Mouse (Mus musculus): ENCODE data around the gene Glrx2. TPM values are rescaled to one million over a fixed set of nuclear protein-coding genes. Genes with fewer than 3 reads are reported as not detected.

Glrx2 gene
- polyA plus RNA-seq, 1 experiment from 2014 or later: 79.4 TPM

DNA sequence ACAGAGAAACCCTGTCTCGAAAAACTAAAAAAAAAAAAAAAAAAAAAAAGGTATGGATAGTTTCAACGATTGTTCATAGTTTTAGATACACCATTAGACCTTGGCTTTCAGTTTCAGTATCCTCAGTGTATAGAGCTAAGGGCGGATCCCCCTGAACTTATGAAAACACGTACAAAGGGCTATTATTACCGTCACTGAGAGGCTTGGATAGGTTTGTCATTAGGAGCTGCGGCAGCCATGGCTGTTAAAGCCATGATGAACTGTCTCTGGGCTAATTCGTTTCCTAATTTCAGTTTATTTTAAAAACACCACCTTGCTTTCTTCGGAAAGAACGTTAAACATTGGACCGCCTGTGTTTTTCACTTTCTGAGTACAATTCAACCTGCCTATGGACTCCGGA is 22.7 kb downstream of the Glrx2 start:
- DNase-seq (ENCODE audit: low spot score): no peak
- Histone ChIP-seq H3K27me3 (ENCODE audit: control insufficient read depth, insufficient read depth, low read length) (no peaks in the 10 kb centered on the region), H3K9me3 (ENCODE audit: control insufficient read depth, low read length) (no peaks in the 10 kb centered on the region), H3K4me2 (ENCODE audit: low read depth, severe bottlenecking) (peak overlapping the region; percentile 71), H3K36me3 (ENCODE audit: control insufficient read depth, insufficient read depth, low read length) (peaks cover 2% of the 10 kb centered on the region; the same call in 1 of the 2 replicates), H3K4me1 (ENCODE audit: control insufficient read depth, insufficient read depth, low read length) (no peaks in the 10 kb centered on the region), H3K9ac (ENCODE audit: low read length) (no peak overlapping the region; the same call in 1 of the 2 replicates), H3K4me3 (ENCODE audit: low read depth, low read length) (peak overlapping the region; percentile 70), H3K27ac (replicated peaks; ENCODE audit: low read depth, low read length) (no peak overlapping the region)
- WGBS: 33% methylated on average over 11 of the region's 11 CpGs
- ATAC-seq (ENCODE audit: insufficient number of reproducible peaks, low FRiP score, low TSS enrichment, low read depth): no peak

- WGBS: under 1% methylated on average over 59 of the region's 71 CpGs
- H3K36me3 ChIP-seq (ENCODE audit: control insufficient read depth, insufficient read depth, low read length): peaks cover 2% of the 10 kb centered on the region; the same call in 1 of the 2 replicates
- H3K27me3 ChIP-seq (ENCODE audit: control insufficient read depth, insufficient read depth, low read length): no peaks in the 10 kb centered on the region
- no peaks in the 10 kb centered on the region for H3K9me3 ChIP-seq (ENCODE audit: control insufficient read depth, low read length)
- no peaks in the 10 kb centered on the region for H3K4me1 ChIP-seq (ENCODE audit: control insufficient read depth, insufficient read depth, low read length)
- DNase-seq (ENCODE audit: low spot score): peak; percentile 89
- ATAC-seq (ENCODE audit: insufficient number of reproducible peaks, low FRiP score, low TSS enrichment, low read depth): peak; percentile 90
- peak overlapping the region; percentile 47; the same call in 1 of the 2 replicates for H3K27ac ChIP-seq (replicated peaks; ENCODE audit: low read depth, low read length)
- peak overlapping the region; percentile 70 for H3K4me3 ChIP-seq (ENCODE audit: low read depth, low read length)
- peak overlapping the region; percentile 71 for H3K4me2 ChIP-seq (ENCODE audit: low read depth, severe bottlenecking)
- H3K9ac ChIP-seq (ENCODE audit: low read length): peak overlapping the region; percentile 83
Measured at GRCm38 (mm10) chr1:143739361-143740350, 23.5 kb downstream of the Glrx2 start.

DNA sequence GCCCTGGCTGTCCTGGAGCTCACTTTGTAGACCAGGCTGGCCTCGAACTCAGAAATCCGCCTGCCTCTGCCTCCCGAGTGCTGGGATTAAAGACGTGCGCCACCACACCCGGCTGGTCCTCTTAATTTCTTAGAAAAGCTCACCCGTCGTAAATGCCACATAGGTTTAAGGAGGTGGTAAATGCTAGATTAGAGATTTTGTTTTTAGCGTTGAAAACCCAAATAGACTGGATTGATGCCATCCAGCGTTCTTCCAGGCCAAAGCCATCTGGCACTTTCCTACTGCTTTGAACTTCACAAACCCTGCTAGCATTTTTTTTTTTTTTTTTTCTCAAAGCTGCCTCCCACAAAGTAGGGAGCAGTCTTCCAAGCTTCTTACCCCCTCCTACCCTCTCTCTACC is 24.4 kb downstream of the Glrx2 start:
- no peak for DNase-seq (ENCODE audit: low spot score)
- no peaks in the 10 kb centered on the region for H3K9me3 ChIP-seq (ENCODE audit: control insufficient read depth, low read length)
- no peak overlapping the region for H3K27ac ChIP-seq (replicated peaks; ENCODE audit: low read depth, low read length)
- no peak overlapping the region for H3K4me3 ChIP-seq (ENCODE audit: low read depth, low read length)
- WGBS: 89% methylated on average over 9 of the region's 10 CpGs
- peaks cover 2% of the 10 kb centered on the region; the same call in 1 of the 2 replicates for H3K36me3 ChIP-seq (ENCODE audit: control insufficient read depth, insufficient read depth, low read length)
- H3K4me1 ChIP-seq (ENCODE audit: control insufficient read depth, insufficient read depth, low read length): no peaks in the 10 kb centered on the region
- H3K4me2 ChIP-seq (ENCODE audit: low read depth, severe bottlenecking): no peak overlapping the region
- no peak overlapping the region for H3K9ac ChIP-seq (ENCODE audit: low read length)
- no peak for ATAC-seq (ENCODE audit: insufficient number of reproducible peaks, low FRiP score, low TSS enrichment, low read depth)
- H3K27me3 ChIP-seq (ENCODE audit: control insufficient read depth, insufficient read depth, low read length): no peaks in the 10 kb centered on the region

- ATAC-seq (ENCODE audit: insufficient number of reproducible peaks, low FRiP score, low TSS enrichment, low read depth): no peak
- Histone ChIP-seq H3K36me3 (ENCODE audit: control insufficient read depth, insufficient read depth, low read length) (peaks cover 2% of the 10 kb centered on the region; the same call in 1 of the 2 replicates), H3K4me1 (ENCODE audit: control insufficient read depth, insufficient read depth, low read length) (no peaks in the 10 kb centered on the region), H3K4me2 (ENCODE audit: low read depth, severe bottlenecking) (no peak overlapping the region), H3K27ac (replicated peaks; ENCODE audit: low read depth, low read length) (no peak overlapping the region), H3K4me3 (ENCODE audit: low read depth, low read length) (no peak overlapping the region), H3K27me3 (ENCODE audit: control insufficient read depth, insufficient read depth, low read length) (no peaks in the 10 kb centered on the region), H3K9me3 (ENCODE audit: control insufficient read depth, low read length) (no peaks in the 10 kb centered on the region), H3K9ac (ENCODE audit: low read length) (no peak overlapping the region)
- WGBS: 93% methylated on average over 5 of the region's 5 CpGs
- DNase-seq (ENCODE audit: low spot score): no peak
Measured at GRCm38 (mm10) chr1:143741331-143741730, 25.2 kb downstream of the Glrx2 start.

DNA sequence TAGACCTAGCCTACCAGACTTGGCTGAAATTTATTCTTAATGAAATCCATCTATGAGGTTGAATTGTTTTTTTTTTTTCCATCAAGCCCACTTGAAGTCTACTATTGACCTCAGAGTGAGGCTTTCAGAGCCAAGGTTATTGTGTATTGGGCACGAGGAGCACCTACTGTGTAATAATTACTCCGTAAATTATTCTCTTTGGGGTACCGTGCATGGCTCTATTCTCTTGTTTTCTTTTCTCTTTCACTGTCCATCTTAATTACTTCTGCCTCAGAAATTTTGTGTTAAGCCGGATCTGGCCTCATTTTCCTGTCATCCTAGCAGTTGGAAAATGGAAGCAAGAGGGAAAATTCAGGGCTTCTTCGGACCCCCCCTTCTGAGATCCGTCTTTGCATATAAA is 26.0 kb downstream of the Glrx2 start:
- 89% methylated on average over 6 of the region's 6 CpGs for WGBS
- no peaks in the 10 kb centered on the region for H3K4me1 ChIP-seq (ENCODE audit: control insufficient read depth, insufficient read depth, low read length)
- no peak overlapping the region for H3K4me3 ChIP-seq (ENCODE audit: low read depth, low read length)
- no peak overlapping the region for H3K4me2 ChIP-seq (ENCODE audit: low read depth, severe bottlenecking)
- H3K36me3 ChIP-seq (ENCODE audit: control insufficient read depth, insufficient read depth, low read length): peaks cover 2% of the 10 kb centered on the region; the same call in 1 of the 2 replicates
- no peaks in the 10 kb centered on the region for H3K9me3 ChIP-seq (ENCODE audit: control insufficient read depth, low read length)
- ATAC-seq (ENCODE audit: insufficient number of reproducible peaks, low FRiP score, low TSS enrichment, low read depth) (no peak), DNase-seq (ENCODE audit: low spot score) (no peak)
- H3K9ac ChIP-seq (ENCODE audit: low read length): no peak overlapping the region
- H3K27ac ChIP-seq (replicated peaks; ENCODE audit: low read depth, low read length): no peak overlapping the region
- H3K27me3 ChIP-seq (ENCODE audit: control insufficient read depth, insufficient read depth, low read length): no peaks in the 10 kb centered on the region

DNA sequence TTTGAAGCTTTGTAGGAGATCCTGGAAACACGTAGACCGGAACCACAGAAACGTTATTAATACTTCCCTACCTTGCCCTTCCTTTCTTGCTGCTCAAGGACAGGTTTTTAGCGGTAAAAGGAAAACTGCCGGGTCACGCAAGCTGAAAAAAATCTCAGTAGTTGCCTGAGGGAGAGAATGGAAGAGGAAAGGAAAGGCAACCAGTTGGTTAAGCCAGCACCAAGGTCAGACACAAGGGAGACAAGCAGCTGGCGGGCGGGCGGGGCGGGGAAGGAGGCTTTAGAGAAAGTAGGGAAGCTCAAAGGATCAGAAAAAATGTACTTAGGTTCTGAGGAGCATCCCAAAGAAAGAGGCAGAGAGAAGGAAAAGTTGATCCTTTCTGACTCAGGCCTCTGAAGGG is 29.7 kb downstream of the Glrx2 start:
- no peak for DNase-seq (ENCODE audit: low spot score)
- 87% methylated on average over 10 of the region's 10 CpGs for WGBS
- ATAC-seq (ENCODE audit: insufficient number of reproducible peaks, low FRiP score, low TSS enrichment, low read depth): no peak

GRCm38 (mm10) chr1:143762159-143762558 is 46.0 kb downstream of the Glrx2 start:
- ATAC-seq (ENCODE audit: insufficient number of reproducible peaks, low FRiP score, low TSS enrichment, low read depth): no peak
- no peak overlapping the region for H3K27ac ChIP-seq (replicated peaks; ENCODE audit: low read depth, low read length)
- WGBS: 95% methylated on average over 8 of the region's 8 CpGs
- no peaks in the 10 kb centered on the region for H3K27me3 ChIP-seq (ENCODE audit: control insufficient read depth, insufficient read depth, low read length)
- H3K4me2 ChIP-seq (ENCODE audit: low read depth, severe bottlenecking): no peak overlapping the region
- no peaks in the 10 kb centered on the region for H3K4me1 ChIP-seq (ENCODE audit: control insufficient read depth, insufficient read depth, low read length)
- H3K36me3 ChIP-seq (ENCODE audit: control insufficient read depth, insufficient read depth, low read length): no peaks in the 10 kb centered on the region; the same call in 1 of the 2 replicates
- no peak for DNase-seq (ENCODE audit: low spot score)
- no peak overlapping the region for H3K9ac ChIP-seq (ENCODE audit: low read length)
- H3K9me3 ChIP-seq (ENCODE audit: control insufficient read depth, low read length): no peaks in the 10 kb centered on the region
- no peak overlapping the region for H3K4me3 ChIP-seq (ENCODE audit: low read depth, low read length)

More for the DNA sequence above, 29.7 kb downstream of the Glrx2 start:
- Histone ChIP-seq H3K4me1 (ENCODE audit: control insufficient read depth, insufficient read depth, low read length) (no peaks in the 10 kb centered on the region), H3K9me3 (ENCODE audit: control insufficient read depth, low read length) (no peaks in the 10 kb centered on the region), H3K9ac (ENCODE audit: low read length) (no peak overlapping the region), H3K36me3 (ENCODE audit: control insufficient read depth, insufficient read depth, low read length) (peaks cover 2% of the 10 kb centered on the region; the same call in 1 of the 2 replicates), H3K4me2 (ENCODE audit: low read depth, severe bottlenecking) (no peak overlapping the region), H3K27ac (replicated peaks; ENCODE audit: low read depth, low read length) (no peak overlapping the region), H3K27me3 (ENCODE audit: control insufficient read depth, insufficient read depth, low read length) (no peaks in the 10 kb centered on the region), H3K4me3 (ENCODE audit: low read depth, low read length) (no peak overlapping the region)

GRCm38 (mm10) chr1:143764443-143764842 is 48.3 kb downstream of the Glrx2 start:
- H3K27ac ChIP-seq (replicated peaks; ENCODE audit: low read depth, low read length): no peak overlapping the region
- no peak for DNase-seq (ENCODE audit: low spot score)
- ATAC-seq (ENCODE audit: insufficient number of reproducible peaks, low FRiP score, low TSS enrichment, low read depth): no peak
- no peaks in the 10 kb centered on the region; the same call in 1 of the 2 replicates for H3K36me3 ChIP-seq (ENCODE audit: control insufficient read depth, insufficient read depth, low read length)
- 94% methylated on average over 1 of the region's 1 CpGs for WGBS
- no peaks in the 10 kb centered on the region for H3K4me1 ChIP-seq (ENCODE audit: control insufficient read depth, insufficient read depth, low read length)
- H3K4me3 ChIP-seq (ENCODE audit: low read depth, low read length): no peak overlapping the region
- no peak overlapping the region for H3K4me2 ChIP-seq (ENCODE audit: low read depth, severe bottlenecking)
- H3K9me3 ChIP-seq (ENCODE audit: control insufficient read depth, low read length): no peaks in the 10 kb centered on the region
- H3K27me3 ChIP-seq (ENCODE audit: control insufficient read depth, insufficient read depth, low read length): no peaks in the 10 kb centered on the region
- no peak overlapping the region for H3K9ac ChIP-seq (ENCODE audit: low read length)
